Mouse (Mus musculus) midbrain, embryonic 13.5 days (tissue): ENCODE results near the gene Serf1. TPM values are rescaled to one million over a fixed set of nuclear protein-coding genes. Genes with fewer than 3 reads are reported as not detected.

ENCODE experiments used
- ATAC-seq: fragments of 200-750 bp; cut with Nextera tagmentation; 2 replicates; pipeline ENCODE4 v1.8.0; 2017; ENCODE audit warnings: mild to moderate bottlenecking, moderate TSS enrichment, moderate library complexity
- H3K27ac ChIP-seq: fragments of 300-500 bp; sonication (generic); 2 replicates; pipeline ENCODE4 v1.5.1; 2015; ENCODE audit warnings: inconsistent platforms, mild to moderate bottlenecking, moderate library complexity
- H3K27me3 ChIP-seq: fragments of 300-500 bp; sonication (generic); 2 replicates; pipeline ENCODE4 v1.6.1; 2015; ENCODE audit warnings: mild to moderate bottlenecking, inconsistent platforms
- H3K36me3 ChIP-seq: fragments of 300-500 bp; sonication (generic); 2 replicates; pipeline ENCODE4 v1.6.1; 2015; ENCODE audit warnings: mild to moderate bottlenecking, inconsistent platforms
- H3K4me1 ChIP-seq: fragments of 300-500 bp; sonication (generic); replicated peaks from 2 replicates; pipeline ENCODE4 v1.6.1; 2015; ENCODE audit warnings: inconsistent platforms
- H3K4me2 ChIP-seq: fragments of 300-500 bp; sonication (generic); replicated peaks from 2 replicates; pipeline ENCODE4 v1.6.1; 2015; ENCODE audit warnings: moderate library complexity, mild to moderate bottlenecking, inconsistent platforms
- H3K4me3 ChIP-seq: fragments of 300-500 bp; sonication (generic); replicated peaks from 2 replicates; pipeline ENCODE4 v1.5.1; 2015; ENCODE audit warnings: mild to moderate bottlenecking, inconsistent platforms
- H3K9ac ChIP-seq: fragments of 300-500 bp; sonication (generic); replicated peaks from 2 replicates; pipeline ENCODE4 v1.6.1; 2015; ENCODE audit warnings: mild to moderate bottlenecking, inconsistent platforms
- H3K9me3 ChIP-seq: fragments of 300-500 bp; sonication (generic); 2 replicates; pipeline ENCODE4 v1.6.1; 2016; ENCODE audit warnings: mild to moderate bottlenecking, inconsistent platforms
- WGBS: fragments of 180-500 bp; shearing (Covaris S2); methylation state at CpG from one replicate; pipeline ENCODE4 v1.1.7; 2015; 5-methylcytosine and 5-hydroxymethylcytosine counted together
- polyA plus RNA-seq: library from polyadenylated mRNA; unstranded; fragments of >200 nt; fragmentation: Nextera tagmentation; extraction: Ambion mirVana; gene quantifications from 2 replicates; pipeline ENCODE4 v1.2.1, GENCODE M21; 2015

Serf1 gene
- polyA plus RNA-seq: 415 and 465 TPM in 2 replicates

DNA sequence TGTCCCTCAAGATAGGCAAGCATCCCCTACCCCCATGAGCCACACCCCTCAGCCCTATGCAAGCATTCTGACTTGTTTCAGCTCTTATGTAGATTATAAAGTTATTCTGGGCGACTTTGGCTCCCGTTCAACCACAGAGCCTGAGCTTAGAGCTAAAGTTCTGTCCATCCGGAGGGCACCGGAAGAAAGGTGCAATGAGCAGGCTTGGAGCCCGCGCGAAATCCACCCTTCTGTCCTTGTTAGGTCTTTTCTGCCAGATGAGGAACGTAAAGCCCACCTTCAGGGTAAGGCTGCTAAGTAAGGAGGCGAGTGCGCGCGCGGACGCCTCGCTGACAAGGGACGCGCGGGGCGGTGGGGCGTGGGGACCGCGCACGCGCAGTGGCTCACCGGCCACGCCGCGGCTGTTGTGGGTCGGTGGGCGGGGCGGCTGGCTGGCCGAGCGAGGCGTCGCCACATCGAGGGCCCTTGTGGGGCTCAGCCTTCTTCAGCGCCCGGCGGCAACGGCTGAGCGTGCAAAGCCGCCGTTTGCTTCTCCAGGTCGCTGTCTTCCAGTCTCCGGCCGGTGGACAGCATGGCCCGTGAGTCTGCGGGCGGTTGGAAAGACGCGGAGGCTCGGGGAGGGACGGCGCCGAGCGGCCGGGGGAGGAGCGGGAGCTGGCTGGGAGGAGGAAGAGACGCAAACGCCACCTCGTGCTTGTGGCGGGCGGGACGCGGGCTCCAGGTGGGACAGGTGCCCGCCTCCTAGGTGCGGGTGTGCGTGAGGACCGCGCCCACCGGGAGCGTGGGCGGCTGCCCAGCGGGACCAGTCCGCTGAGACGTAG is at the start of gene Serf1:
Serf1 (plus strand) TSS at position 361 of the 821 bp plus-strand sequence.
- Histone ChIP-seq H3K9ac (peak within 1 kb of the TSS; percentile 88), H3K4me2 (peak within 1 kb of the TSS; percentile 74), H3K4me1 (peaks cover 34% of the 10 kb centered on the region), H3K9me3 (no peaks in the 10 kb centered on the region), H3K27me3 (0 out of 2 replicates have a peak, but pooled peaks cover 2% of the 10 kb centered on the region), H3K4me3 (peak within 1 kb of the TSS; percentile 89), H3K27ac (peak within 1 kb of the TSS; percentile 81), H3K36me3 (peaks cover 3% of the 10 kb centered on the region; the same call in 1 of the 2 replicates)
- under 1% methylated on average over 66 of the region's 76 CpGs for WGBS
- peak; percentile 87 for ATAC-seq

DNA sequence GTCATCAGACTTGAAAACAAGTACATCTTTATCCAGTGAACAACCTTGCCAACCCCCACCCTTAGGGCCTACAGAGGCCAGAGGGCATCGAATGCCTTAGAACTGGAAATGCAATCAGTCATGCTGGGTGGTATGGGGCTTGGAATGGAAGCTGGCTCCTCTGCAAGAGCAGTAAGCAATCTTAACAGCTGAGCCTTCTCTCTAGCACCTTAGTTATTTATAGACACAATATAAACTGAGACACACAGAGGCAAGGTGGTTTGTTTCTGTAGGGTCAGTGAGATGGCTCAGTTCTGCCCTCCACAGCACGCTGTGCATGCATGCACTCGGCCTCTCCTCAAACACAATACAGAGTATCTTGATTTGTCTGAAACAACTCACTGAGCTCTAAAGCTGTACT is 43.9 kb upstream of the Serf1 start:
- Histone ChIP-seq H3K36me3 (peaks cover 71% of the 10 kb centered on the region), H3K27ac (no peak overlapping the region), H3K9me3 (no peaks in the 10 kb centered on the region), H3K27me3 (no peaks in the 10 kb centered on the region), H3K4me3 (no peak overlapping the region), H3K9ac (no peak overlapping the region), H3K4me1 (no peaks in the 10 kb centered on the region), H3K4me2 (no peak overlapping the region)
- WGBS: 97% methylated on average over 3 of the region's 3 CpGs
- no peak for ATAC-seq

DNA sequence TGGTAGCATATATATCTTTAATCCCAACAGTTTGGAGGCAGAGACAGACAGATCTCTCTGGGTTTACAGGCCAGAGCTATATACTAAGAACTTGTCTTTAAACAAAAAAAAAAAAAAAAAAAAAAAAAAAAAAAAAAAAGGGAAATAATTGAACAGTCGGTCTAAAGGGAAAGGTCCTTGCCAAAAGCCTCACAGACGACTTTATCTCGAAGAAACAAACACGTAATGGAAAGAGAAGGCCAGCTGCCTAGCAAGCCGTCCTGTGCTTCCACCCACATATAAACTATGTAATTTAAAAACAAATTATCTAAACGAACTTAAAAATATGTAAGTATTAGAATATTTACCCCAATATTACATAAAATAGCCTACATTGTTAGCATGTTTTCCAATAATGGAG is 40.0 kb upstream of the Serf1 start:
- H3K4me3 ChIP-seq: no peak overlapping the region
- H3K4me2 ChIP-seq: no peak overlapping the region
- H3K27ac ChIP-seq: no peak overlapping the region
- H3K9ac ChIP-seq: no peak overlapping the region
- no peaks in the 10 kb centered on the region for H3K27me3 ChIP-seq
- no peaks in the 10 kb centered on the region for H3K9me3 ChIP-seq
- peaks cover 70% of the 10 kb centered on the region for H3K36me3 ChIP-seq
- no peaks in the 10 kb centered on the region for H3K4me1 ChIP-seq
- ATAC-seq: no peak
- WGBS: 90% methylated on average over 6 of the region's 6 CpGs

DNA sequence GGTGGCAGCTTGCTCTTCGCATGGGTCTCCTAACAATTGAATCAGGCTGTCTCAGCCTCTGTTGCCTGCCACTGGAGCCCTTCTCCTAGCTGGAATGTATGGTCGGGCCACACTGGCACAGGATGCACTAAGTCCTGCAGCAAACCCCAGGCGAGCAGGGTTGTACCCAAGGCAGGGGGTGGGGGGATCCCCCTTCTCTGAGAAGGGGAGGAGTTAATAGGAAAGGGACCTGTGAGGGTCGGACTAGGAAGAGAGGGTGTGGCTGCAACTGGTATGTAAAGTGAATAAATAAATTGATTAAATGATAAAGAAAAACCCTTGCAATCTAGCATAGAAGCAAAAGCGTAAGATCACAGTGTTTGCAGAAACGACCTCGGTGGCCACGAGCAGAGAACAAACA is 36.3 kb upstream of the Serf1 start:
- Histone ChIP-seq H3K27me3 (no peaks in the 10 kb centered on the region), H3K4me2 (no peak overlapping the region), H3K36me3 (peaks cover 75% of the 10 kb centered on the region), H3K27ac (no peak overlapping the region), H3K9me3 (no peaks in the 10 kb centered on the region), H3K4me3 (no peak overlapping the region), H3K9ac (no peak overlapping the region), H3K4me1 (no peaks in the 10 kb centered on the region)
- ATAC-seq: no peak
- 96% methylated on average over 8 of the region's 8 CpGs for WGBS

DNA sequence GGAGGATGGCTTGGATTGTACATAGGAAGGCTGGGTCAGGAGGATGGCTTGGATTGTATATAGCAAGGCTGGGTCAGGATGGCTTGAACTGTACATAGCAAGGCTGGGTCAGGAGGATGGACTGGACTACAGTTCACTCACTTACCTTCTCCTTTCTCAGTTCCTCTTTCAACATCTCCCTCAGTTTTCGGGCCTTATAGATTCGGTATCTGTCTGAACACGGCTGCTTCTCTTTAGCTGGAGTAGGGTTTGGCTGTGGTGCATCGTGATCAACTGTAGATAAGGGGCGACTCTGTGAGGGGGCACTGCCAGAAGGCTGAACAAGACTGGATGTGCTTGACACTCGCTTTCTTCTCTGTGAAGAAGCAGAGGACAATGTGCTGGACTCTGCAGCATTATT is 9.0 kb upstream of the Serf1 start:
- Histone ChIP-seq H3K9ac (no peak overlapping the region), H3K36me3 (peaks cover 44% of the 10 kb centered on the region), H3K27me3 (no peaks in the 10 kb centered on the region), H3K9me3 (no peaks in the 10 kb centered on the region), H3K4me3 (no peak overlapping the region), H3K4me2 (no peak overlapping the region), H3K4me1 (peaks cover 25% of the 10 kb centered on the region), H3K27ac (no peak overlapping the region)
- 94% methylated on average over 6 of the region's 6 CpGs for WGBS
- ATAC-seq: no peak

DNA sequence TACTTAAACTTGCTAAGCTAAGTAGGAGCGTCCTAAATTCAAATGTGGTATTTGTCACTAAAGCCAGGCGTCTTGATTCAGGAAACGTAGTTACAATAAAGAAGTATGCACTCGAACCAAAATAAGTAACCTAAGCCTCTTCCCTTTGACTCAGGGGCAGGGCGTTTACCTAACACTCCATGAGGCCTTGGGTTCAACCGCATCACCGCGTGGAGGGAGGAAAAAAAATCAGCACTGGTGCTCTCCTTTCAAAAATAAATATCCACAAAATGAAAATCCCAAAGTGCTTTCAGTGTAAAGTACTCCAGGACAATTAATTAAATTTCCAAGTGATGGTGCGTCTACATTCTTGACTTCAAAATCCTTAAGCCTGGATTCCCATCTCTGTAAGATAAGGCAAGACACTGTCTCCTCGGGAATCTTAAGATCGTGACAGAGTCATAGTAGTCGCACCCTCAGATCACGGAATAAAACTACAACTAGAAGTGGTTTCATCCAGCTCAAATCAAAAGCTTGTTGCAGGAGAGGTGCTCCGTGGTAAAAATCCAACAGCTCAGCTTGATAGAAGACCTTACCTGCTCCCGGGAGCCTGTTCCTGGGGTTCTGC is 4.7 kb upstream of the Serf1 start:
- peaks cover 4% of the 10 kb centered on the region for H3K36me3 ChIP-seq
- H3K9me3 ChIP-seq: no peaks in the 10 kb centered on the region
- H3K27me3 ChIP-seq: 0 out of 2 replicates have a peak, but pooled peaks cover 2% of the 10 kb centered on the region
- H3K4me1 ChIP-seq: peaks cover 33% of the 10 kb centered on the region
- ATAC-seq: no peak
- peak overlapping the region; percentile 84 for H3K27ac ChIP-seq
- H3K4me2 ChIP-seq: peak overlapping the region; percentile 81
- peak overlapping the region; percentile 94 for H3K9ac ChIP-seq
- 8% methylated on average over 15 of the region's 15 CpGs for WGBS
- peak overlapping the region; percentile 100 for H3K4me3 ChIP-seq

DNA sequence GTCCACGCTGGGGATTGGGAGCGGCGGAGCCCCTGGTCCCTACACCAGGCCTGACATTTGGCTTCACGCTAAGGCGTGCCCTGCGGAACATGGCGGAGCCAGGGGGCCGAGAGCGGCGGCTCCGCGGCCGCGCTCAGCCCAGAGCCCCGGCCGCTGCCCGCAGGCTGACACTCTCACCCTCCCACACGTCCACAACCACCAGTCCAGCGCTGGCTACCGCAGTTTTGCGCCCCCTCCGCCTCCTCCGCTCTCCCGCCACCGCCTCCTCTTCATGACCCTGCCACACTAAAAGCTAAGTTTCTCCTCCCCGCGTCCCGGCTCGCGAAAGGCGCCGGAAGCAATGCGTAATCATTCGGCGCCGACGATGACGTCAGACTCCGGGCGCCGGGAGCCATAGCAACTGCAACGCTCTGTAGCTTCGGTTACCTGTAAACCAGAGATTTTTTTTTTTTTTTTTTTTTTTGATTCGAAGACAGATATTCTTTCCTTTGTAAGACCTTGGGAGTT is 4.0 kb upstream of the Serf1 start, which contains the start of gene Bdp1:
Bdp1 (minus strand) TSS at position 323 of the 507 bp plus-strand sequence.
- peak within 1 kb of the TSS; percentile 94 for H3K9ac ChIP-seq
- peak within 1 kb of the TSS; percentile 81 for H3K4me2 ChIP-seq
- H3K36me3 ChIP-seq: peaks cover under 1% of the 10 kb centered on the region
- no peaks in the 10 kb centered on the region for H3K9me3 ChIP-seq
- ATAC-seq: peak; percentile 75
- peaks cover 38% of the 10 kb centered on the region for H3K4me1 ChIP-seq
- H3K27ac ChIP-seq: peak within 1 kb of the TSS; percentile 84
- under 1% methylated on average over 37 of the region's 44 CpGs for WGBS
- 0 out of 2 replicates have a peak, but pooled peaks cover 2% of the 10 kb centered on the region for H3K27me3 ChIP-seq
- H3K4me3 ChIP-seq: peak within 1 kb of the TSS; percentile 100

DNA sequence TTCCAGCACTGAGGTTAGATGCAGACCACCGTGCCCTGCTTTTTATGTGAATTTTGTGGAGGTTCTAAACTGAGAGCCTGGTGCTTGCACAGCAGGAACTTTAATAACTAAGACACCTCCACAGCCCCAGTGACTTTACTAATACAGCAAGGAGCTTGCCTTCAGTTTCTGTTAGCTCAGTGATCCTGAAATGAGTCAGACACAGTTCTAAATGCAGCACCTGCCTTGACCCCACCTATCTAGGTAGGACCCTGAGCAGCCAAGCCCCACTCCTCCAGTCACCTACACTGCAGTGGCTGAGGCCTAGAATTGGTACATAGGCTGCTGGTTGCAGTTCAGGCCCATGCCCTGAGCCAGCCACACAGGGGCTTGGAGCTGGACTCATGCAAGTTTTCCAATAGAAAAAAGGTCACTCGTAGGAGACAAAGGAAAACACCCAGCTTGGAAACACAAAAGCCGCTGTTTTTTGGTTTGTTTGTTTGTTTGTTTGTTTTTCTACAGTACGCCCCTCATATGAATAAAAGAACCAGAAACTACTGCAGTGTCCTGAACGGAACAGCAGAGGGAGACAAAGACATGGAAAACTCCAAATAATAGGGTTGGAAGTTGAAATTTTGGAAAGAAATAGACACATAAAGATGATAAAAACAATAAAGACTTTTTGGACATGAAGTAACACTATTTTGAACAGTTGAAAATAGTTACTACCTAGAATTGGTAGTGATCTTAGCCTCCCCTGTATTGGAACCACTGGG is 4.6 kb downstream of the Serf1 start:
- Histone ChIP-seq H3K9me3 (no peaks in the 10 kb centered on the region), H3K4me1 (peaks cover 23% of the 10 kb centered on the region), H3K27ac (no peak overlapping the region), H3K4me3 (no peak overlapping the region), H3K27me3 (no peaks in the 10 kb centered on the region), H3K36me3 (peaks cover 31% of the 10 kb centered on the region), H3K9ac (no peak overlapping the region), H3K4me2 (no peak overlapping the region)
- ATAC-seq: no peak
- WGBS: 50% methylated on average over 5 of the region's 5 CpGs

DNA sequence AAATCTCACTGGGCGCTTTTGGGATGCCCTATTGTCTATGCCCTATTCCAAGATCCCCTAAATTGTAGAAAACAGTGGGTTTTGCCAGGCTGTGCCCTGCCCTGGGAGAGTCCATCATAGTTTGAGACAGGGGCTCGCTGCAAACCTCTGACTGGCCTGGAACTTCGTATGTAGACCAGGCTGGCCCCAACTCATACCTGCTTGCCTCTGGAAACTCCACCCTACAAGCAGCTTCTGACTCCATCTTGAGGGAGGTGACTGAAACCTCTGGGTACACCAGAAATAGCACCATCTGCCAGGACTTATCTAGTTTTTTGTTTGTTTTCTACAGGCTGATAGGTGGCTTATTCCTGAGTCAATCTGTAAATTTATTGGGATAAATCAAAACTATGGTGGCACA is 16.2 kb downstream of the Serf1 start:
- peaks cover 19% of the 10 kb centered on the region for H3K4me1 ChIP-seq
- H3K4me2 ChIP-seq: peak overlapping the region; percentile 94
- H3K27ac ChIP-seq: no peak overlapping the region
- H3K9me3 ChIP-seq: no peaks in the 10 kb centered on the region
- 88% methylated on average over 3 of the region's 3 CpGs for WGBS
- H3K4me3 ChIP-seq: peak overlapping the region; percentile 95
- peaks cover 22% of the 10 kb centered on the region for H3K36me3 ChIP-seq
- ATAC-seq: peak; percentile 25; the same call in 1 of the 2 replicates
- peak overlapping the region; percentile 54; the same call in 1 of the 2 replicates for H3K9ac ChIP-seq
- no peaks in the 10 kb centered on the region for H3K27me3 ChIP-seq

DNA sequence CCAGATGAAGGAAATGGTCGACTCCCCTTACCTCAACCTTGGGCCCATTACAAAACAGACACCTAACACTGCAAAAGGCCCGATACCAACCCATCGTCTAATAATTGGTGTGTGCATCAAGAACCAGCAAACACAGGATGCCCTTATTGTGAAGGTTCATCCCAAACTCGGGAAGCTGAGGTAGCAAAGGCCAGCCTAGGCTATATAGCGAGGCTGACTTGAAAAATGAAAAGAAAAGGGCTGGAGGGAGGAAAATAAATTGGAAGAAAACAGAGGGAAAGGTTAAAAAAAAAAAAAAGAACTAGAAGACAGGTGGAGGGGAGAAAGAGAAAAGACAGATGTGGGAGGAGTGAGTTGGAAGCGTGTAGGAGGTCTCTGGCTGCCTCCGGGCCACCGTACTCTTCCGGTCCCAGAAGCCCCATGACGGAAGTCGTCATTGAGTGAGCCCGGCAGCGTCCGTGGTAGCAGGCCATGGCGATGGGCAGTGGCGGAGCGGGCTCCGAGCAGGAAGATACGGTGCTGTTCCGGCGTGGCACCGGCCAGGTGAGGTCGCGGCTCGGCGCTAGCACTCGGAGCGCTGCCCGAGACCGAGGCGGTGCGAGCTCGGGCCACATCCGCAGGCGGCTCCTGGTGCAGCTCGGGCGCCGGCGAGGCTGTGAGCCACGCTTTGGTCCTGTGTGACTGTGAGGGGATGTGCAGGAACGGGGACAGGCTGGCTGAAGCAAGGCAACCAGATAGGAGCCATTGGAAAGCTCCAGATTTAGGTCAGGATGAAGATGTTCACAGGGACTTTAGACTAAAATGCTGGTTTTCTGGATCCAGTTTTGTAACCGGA is 16.8 kb downstream of the Serf1 start, which contains the start of gene Smn1:
Smn1 (plus strand) TSS at position 430 of the 835 bp plus-strand sequence.
- Histone ChIP-seq H3K9me3 (no peaks in the 10 kb centered on the region), H3K4me2 (peak within 1 kb of the TSS; percentile 94), H3K27ac (0 out of 2 replicates have a peak within 1 kb of the TSS, but pooled peaks have one; percentile 60), H3K4me3 (peak within 1 kb of the TSS; percentile 95), H3K4me1 (peaks cover 19% of the 10 kb centered on the region), H3K36me3 (peaks cover 29% of the 10 kb centered on the region), H3K9ac (peak within 1 kb of the TSS; percentile 88), H3K27me3 (no peaks in the 10 kb centered on the region)
- WGBS: 4% methylated on average over 42 of the region's 42 CpGs
- peak; percentile 98 for ATAC-seq

DNA sequence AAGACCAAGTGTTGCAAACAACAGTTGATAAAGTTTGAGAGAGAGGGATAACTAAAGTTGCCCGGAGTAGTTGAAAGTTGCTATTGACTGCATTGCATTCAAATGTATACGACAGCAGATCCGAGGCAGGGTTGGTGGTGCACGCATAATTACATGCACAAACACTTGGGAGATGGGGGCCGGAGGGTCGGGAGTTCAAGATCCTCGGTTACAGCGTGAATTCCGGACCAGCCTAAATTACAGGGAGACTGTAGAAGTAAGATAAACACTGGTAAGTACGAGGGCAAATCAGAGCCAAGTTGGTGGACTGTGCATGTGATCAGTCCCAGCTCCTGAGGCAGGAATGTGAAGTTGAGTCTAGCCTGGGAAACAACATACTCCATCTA is 17.4 kb downstream of the Serf1 start:
- no peaks in the 10 kb centered on the region for H3K9me3 ChIP-seq
- 4% methylated on average over 10 of the region's 10 CpGs for WGBS
- peaks cover 34% of the 10 kb centered on the region for H3K36me3 ChIP-seq
- peak overlapping the region; percentile 94 for H3K4me2 ChIP-seq
- H3K4me1 ChIP-seq: peaks cover 19% of the 10 kb centered on the region
- H3K27ac ChIP-seq: no peak overlapping the region
- ATAC-seq: peak; percentile 55
- H3K27me3 ChIP-seq: no peaks in the 10 kb centered on the region
- peak overlapping the region; percentile 95 for H3K4me3 ChIP-seq
- peak overlapping the region; percentile 88 for H3K9ac ChIP-seq
